Mouse (Mus musculus) liver, adult (tissue): ENCODE data around the gene Agbl4.

ENCODE experiments used
- GATA4 ChIP-seq: IDR thresholded peaks from 2 replicates; pipeline ENCODE4 v1.6.1; 2014; ENCODE audit warnings: mild to moderate bottlenecking, low read length; ENCODE audit not compliant: insufficient replicate concordance

Agbl4 gene

GRCm38 (mm10) chr4:111583562-111584237 is 1186.2 kb downstream of the Agbl4 start:
- TF ChIP-seq GATA4 = no peak

- no peak for TF ChIP-seq GATA4
Measured at GRCm38 (mm10) chr4:111584286-111584685, 1186.8 kb downstream of the Agbl4 start.

GRCm38 (mm10) chr4:111588211-111588610 is 1190.8 kb downstream of the Agbl4 start:
- no peak for TF ChIP-seq GATA4

- TF ChIP-seq GATA4 = no peak
Measured at GRCm38 (mm10) chr4:111589467-111590170, 1192.2 kb downstream of the Agbl4 start.

GRCm38 (mm10) chr4:111594655-111595295 is 1197.3 kb downstream of the Agbl4 start:
- TF ChIP-seq GATA4 = no peak

- no peak for TF ChIP-seq GATA4
Measured at GRCm38 (mm10) chr4:111597249-111597661, 1199.8 kb downstream of the Agbl4 start.

GRCm38 (mm10) chr4:111597986-111598385 is 1200.5 kb downstream of the Agbl4 start:
- TF ChIP-seq GATA4 = no peak

- no peak for TF ChIP-seq GATA4
Measured at GRCm38 (mm10) chr4:111603194-111603593, 1205.7 kb downstream of the Agbl4 start.

GRCm38 (mm10) chr4:111607826-111608500 is 1210.5 kb downstream of the Agbl4 start:
- TF ChIP-seq GATA4 = no peak

- TF ChIP-seq GATA4 = no peak
Measured at GRCm38 (mm10) chr4:111621865-111622264, 1224.4 kb downstream of the Agbl4 start.

- TF ChIP-seq GATA4 = no peak
Measured at GRCm38 (mm10) chr4:111624914-111625313, 1227.5 kb downstream of the Agbl4 start.

GRCm38 (mm10) chr4:111626118-111626830 is 1228.8 kb downstream of the Agbl4 start:
- TF ChIP-seq GATA4 = no peak

GRCm38 (mm10) chr4:111632615-111633014 is 1235.2 kb downstream of the Agbl4 start:
- no peak for TF ChIP-seq GATA4

- TF ChIP-seq GATA4 = no peak
Measured at GRCm38 (mm10) chr4:111635538-111636124, 1238.2 kb downstream of the Agbl4 start.
